Mouse (Mus musculus) urinary bladder, postnatal 14 days (tissue): ENCODE data around the gene Slc20a1.

ENCODE experiments used
- DNase-seq: peaks from one replicate; pipeline ENCODE4 v3.0.0; 2021; ENCODE audit warnings: low spot score

Slc20a1 gene

DNA sequence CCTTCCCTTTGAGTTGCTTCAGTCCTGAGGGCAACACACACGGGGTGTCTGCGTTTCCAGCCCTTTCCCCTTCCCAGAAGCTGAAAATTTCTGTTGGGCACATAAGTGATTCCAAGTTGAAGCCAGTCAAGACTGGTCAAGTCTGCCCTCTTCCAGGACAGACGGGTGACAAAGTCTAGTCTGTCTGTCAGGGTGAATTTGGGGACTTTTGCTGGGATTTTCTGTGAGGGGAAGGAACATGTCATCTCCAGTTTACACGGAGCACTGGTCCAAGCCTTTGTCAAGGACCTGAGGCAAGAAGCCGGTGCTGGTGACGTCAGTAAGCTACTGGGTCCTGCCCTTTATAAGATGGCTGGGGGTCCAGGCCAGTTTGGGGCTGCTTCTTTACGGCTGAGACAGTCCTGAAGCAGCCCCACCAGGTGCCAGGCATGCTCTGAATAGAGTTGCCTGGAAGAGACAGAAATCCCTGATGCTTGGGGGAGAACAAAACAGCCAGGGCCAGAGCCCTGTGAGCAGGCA lies 28.5 kb downstream of the Slc20a1 start:
- no peak for DNase-seq

DNA sequence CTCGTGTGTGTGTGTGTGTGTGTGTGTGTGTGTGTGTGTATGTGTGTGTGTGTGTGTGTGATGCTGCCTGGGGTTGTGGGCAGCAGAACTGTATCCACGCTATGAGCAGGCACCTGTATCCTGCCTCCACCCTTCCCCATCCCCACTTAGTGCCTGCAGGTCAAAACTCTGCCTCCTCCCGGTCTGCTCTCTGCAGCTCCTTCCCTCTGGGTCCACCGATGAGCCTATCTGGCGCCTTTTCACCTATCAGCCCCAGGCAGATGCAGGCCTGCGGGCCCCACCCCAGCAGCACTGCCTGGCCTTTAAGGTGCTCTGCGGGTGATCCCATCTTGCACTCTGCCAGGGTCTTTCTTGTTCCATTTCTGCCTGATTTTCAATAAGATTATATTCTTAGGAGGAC lies 29.1 kb downstream of the Slc20a1 start:
- DNase-seq, result no peak

DNA sequence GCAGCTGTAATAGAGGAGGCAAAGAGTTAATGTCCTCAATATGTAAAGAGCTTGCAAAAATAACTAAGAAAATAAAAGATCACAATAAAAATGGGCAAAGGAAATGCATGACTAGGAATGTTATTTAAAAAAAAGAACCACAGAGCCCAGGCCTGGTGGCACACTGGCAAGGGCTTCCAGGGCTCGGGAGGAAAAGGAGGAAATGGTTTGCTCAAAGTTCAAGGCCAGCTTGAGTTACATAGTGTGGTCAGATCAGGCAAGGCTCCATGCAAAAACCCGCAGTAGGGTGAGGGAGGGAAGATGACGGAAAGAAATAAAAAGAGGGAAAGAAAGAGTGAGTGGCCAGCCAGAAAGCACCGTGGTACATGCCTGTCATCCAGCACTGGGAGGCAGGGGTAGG lies 30.0 kb downstream of the Slc20a1 start:
- no peak for DNase-seq

GRCm38 (mm10) chr2:129229316-129229715 lies 30.8 kb downstream of the Slc20a1 start:
- DNase-seq, result no peak

DNA sequence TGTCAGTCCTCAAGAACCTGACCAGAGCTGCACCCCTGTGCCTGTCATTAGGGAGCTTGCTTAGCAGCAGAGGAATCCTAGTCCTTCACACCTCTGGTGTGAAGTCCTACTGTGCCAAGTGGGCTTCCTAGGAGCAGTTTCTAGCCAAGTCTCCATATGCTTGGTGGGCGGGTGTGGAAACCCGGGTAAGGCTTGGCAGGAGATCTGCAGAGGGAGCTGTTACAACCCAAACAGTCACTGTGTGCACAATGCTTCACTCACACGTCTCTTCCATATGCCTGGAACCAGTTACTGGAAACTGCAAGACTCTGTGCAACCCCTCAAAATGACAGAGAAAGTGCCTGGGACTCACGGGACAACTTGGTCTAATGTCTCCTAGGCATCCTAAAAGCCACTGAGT lies 33.5 kb downstream of the Slc20a1 start:
- no peak for DNase-seq

GRCm38 (mm10) chr2:129232484-129232883 lies 33.9 kb downstream of the Slc20a1 start:
- DNase-seq, result no peak

DNA sequence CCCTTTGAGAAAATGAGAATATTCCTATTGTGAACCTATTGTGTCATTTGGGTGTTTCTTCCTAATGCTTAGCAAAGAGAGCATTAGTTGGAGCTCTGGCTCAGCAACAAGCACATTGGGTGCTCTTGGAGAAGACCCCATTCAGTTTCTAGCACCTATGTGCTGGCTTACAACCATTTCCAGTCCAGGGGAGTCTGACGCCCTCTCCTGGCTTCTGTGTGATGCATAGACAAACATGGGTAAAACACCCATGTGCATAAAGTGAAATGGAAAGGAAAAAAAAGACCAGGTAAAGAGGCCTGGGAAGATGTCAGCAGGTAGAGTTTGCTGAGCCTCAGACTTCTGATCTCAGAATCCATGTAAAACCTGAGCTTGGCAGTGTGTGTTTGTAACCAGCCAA lies 34.7 kb downstream of the Slc20a1 start:
- DNase-seq, result no peak

GRCm38 (mm10) chr2:129233803-129234477 lies 35.4 kb downstream of the Slc20a1 start:
- DNase-seq, result no peak

DNA sequence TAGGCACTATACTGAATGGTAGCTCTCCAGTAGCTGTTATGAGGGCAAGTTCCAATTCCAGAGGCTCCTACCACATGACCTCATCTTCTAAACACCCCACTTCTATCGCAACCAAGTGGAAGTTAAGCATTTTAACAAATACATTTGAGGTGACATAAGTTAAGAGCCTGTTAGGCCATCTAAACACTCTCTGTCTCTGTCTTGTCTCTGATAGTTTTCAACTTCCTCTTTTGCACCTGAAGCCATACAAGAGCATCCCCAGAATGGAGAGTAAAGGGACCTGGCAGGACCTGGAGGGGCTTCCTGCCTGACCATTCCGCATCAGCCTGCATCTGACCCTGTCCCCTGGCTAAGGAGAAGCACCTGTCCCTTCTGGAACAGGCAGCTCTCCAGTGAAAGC lies 36.2 kb downstream of the Slc20a1 start:
- DNase-seq, result no peak

GRCm38 (mm10) chr2:129236526-129236925 lies 38.0 kb downstream of the Slc20a1 start:
- no peak for DNase-seq

DNA sequence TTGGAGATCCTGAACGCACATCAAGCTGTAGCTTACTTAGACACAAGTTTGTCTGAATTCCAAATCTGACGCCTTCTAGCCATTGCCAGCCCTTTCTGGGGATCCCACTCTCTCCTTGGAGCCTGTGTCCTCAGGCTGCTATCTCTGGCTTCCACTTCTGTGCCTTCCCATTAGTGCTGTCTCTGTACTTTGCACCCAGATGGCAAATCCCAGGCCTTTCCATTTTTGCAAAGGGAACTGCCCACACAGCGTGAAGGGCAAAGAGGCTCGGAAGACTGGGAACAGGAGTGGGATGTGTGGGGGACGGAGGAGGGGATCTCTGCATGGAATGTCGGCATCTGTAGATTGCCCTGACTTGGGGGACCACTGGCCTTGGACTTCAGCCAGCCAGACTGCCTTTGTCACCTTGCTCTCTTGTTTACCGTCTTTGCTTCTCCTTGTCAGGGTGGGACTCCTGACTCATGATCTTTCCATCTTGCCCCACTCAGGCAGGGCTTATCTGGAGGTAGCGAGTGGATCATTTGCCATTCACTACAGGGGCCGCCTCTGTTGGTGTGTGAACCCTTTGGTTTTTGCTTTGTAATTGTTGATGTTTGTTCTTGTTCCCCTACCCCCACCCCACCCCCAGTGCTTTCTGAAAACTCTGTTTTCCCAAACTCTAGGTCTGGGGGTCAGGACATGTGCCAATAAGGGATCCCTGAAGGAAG lies 42.3 kb downstream of the Slc20a1 start:
- no peak for DNase-seq

GRCm38 (mm10) chr2:129241845-129242833 lies 43.6 kb downstream of the Slc20a1 start:
- no peak for DNase-seq

DNA sequence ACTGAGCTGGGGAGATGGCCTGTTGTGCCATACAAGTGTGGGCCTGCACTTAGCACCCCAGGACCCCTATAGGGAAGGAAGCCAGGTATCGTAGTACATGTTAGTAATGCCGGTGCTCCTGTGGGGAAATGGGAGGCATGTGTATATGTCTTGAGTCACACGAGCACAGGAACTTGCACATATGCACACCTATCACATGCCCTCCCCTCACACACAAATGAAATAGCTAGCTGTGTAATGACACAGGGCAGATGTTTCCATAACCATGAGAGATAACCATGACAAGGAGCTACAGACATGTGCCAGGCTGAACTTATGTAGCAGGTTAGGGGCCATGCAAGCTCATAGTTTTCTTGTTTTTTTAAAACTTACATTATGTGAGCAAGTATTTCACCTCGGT lies 44.4 kb downstream of the Slc20a1 start:
- no peak for DNase-seq

GRCm38 (mm10) chr2:129243786-129244185 lies 45.2 kb downstream of the Slc20a1 start:
- no peak for DNase-seq

DNA sequence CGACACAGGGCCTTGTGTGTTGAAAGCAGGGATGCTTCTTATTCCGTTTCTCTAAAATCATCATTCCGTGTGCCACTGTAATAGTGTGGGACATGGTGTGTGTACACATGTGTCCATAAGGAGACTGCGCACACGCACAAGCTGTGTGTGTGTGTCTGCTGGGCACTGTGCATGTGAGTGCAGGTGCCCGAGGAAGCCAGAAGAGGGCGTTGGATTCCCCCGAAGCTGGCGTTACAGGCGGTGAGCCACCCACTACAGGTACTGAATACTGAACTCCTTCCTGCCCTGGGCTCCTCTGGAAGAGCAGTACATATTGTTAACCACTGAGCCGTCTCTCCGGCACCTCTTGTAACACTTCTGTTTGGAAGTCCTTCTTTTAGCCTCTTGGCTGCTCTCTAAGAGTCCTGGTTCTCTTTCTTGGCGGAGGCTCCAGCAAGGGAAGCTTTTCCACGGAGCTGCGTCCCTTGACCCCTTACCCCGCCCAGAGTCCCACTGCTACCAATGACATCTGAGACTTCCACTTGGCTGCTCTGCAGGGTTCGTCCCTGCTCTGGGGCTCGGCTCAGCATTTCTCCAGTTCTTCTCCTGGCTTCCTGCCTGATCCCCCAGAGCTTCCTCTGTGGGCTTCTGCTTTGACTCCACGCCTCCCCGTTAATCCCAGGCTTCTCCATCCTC lies 46.0 kb downstream of the Slc20a1 start:
- DNase-seq, result no peak

DNA sequence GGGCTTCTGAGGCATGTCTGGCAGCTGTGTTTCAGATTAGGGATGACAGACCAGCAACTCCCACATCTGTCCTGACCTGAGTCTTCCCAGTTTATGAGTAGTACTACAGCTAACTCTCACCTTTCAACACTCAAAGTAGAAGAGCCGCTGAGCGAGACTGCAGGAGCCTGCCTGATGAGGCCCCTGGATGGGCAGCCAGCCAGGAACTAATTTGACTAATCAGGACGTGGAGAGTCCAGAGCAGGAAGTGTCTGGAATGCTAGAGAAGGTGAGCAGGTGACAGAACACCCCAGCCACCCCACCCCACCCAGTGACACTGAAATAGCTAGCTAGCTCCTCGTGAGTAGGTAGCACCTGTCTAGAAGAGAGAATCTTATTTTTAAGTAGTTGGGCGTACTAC lies 47.1 kb downstream of the Slc20a1 start:
- DNase-seq, result peak; percentile 22

DNA sequence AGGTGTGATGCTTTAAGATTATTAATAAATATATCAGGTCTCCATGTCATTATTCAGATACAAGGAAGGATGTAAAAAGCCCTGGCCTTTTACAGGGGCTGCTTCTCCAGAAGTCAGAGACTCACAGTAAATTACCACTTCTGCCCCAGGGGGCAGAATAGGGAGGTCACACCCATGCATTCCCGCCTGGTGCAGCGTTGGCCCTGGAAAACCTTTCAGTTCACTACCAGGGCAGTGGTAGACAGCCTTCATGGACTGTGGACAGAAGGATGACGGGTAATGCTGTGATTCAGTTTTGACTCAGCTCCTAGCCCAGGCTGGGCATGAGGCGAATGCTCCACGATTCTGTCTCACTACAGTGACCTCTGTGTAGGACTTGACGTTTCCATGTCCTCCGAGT lies 47.9 kb downstream of the Slc20a1 start:
- no peak for DNase-seq

DNA sequence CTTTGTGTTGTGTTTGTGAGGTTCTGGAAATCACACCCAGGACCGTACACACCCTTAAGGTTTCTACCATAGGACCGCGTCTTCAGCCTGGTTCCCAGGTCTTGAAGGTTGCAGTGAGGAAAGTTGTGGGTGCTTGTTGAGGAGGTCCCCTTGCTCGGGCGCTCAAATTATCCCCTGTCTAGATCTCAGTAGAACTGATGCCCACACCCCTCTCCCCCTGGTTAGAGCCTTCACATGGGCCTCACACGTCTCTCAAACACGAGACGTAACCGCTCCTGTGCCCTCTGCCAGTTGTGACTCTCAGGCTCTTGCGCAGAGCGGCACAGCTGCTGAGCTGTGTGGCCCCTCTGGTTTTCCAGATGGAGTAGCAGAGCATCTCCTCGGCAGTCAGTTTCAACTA lies 48.4 kb downstream of the Slc20a1 start:
- no peak for DNase-seq

DNA sequence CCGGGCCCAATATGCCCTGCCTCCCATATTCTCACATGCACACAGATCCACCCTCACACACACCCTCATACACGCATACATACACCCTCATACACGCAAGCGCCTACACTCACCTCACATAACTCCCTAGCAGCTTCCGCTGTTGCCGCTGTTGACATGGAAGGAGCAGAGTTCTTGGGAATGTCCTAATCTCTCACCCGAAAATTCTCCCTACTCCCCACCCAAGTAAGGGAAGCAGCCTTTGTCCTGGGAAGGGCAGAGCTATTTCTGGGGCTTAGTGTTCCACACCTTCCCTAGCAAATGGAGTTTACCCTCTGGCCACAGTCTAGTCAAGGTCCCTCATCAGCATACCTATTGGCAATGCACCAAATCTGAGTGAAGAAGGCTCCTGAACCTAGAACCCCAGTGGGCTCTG lies 49.1 kb downstream of the Slc20a1 start:
- DNase-seq, result no peak

GRCm38 (mm10) chr2:129249321-129249720 lies 50.8 kb downstream of the Slc20a1 start:
- DNase-seq, result no peak

DNA sequence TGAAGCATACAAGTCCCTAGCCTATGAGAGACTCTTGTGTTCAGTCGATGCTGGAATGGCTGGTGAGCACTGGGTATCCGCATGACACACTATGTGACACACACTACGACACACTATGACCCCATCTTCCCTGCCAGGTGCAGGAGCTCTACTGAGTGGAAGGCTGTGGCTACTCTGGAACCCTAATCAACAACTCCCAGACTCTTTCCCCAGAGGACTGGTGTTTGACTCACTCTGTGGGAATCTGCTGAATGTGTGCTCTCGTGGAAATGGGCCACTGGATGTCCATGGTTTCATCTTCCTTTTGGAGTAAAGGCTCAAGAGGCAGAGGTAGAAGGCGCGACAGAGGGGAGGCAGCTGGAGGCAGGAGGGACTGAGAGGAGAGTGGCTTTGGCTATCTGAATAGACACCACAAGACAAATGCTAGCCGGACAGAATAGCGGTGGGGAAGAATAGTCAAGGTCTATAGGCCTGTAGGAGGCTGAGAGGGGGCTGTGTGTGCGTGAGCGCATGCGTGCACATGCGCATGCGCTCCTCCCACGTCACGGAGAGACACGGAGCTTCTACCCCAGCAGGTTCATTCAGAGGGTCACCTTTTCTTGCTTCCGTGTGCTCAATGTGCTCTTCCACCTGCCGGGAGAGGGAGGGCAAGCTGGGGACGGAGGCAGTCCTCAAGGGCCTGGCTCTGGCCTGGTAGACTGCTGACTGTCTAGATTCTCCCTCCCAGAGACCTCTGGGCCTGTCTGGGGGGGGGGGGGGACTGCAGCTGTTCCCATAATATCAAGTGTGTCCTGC lies 54.5 kb downstream of the Slc20a1 start:
- no peak for DNase-seq
